Mouse (Mus musculus): Measurements from ENCODE around the gene Gm26661. TPM values are rescaled to one million over a fixed set of nuclear protein-coding genes. Genes with fewer than 3 reads are reported as not detected.

Gm26661 gene
- polyA plus RNA-seq, 1 experiment from 2014 or later: not detected

- 59% methylated on average over 4 of the region's 4 CpGs for WGBS
- no peaks in the 10 kb centered on the region for H3K4me1 ChIP-seq
- no peak overlapping the region for H3K4me3 ChIP-seq
- H3K9ac ChIP-seq: no peak overlapping the region
- H3K36me3 ChIP-seq: no peaks in the 10 kb centered on the region
- peak; percentile 48; the same call in 1 of the 2 replicates for ATAC-seq (ENCODE audit: low FRiP score, low read depth)
- H3K27ac ChIP-seq: no peak overlapping the region
- peaks cover 7% of the 10 kb centered on the region; the same call in 1 of the 2 replicates for H3K9me3 ChIP-seq
- no peaks in the 10 kb centered on the region for H3K27me3 ChIP-seq
- no peak overlapping the region for H3K4me2 ChIP-seq (replicated peaks)
These were observed 12.6 kb downstream of the Gm26661 start for GRCm38 (mm10) chr14:7803874-7804557.

- WGBS: 84% methylated on average over 2 of the region's 2 CpGs
- no peaks in the 10 kb centered on the region for H3K27me3 ChIP-seq
- H3K9me3 ChIP-seq: peaks cover 7% of the 10 kb centered on the region; the same call in 1 of the 2 replicates
- H3K4me3 ChIP-seq: no peak overlapping the region
- H3K4me1 ChIP-seq: no peaks in the 10 kb centered on the region
- H3K9ac ChIP-seq: no peak overlapping the region
- no peak for ATAC-seq (ENCODE audit: low FRiP score, low read depth)
- H3K36me3 ChIP-seq: no peaks in the 10 kb centered on the region
- H3K27ac ChIP-seq: no peak overlapping the region
- H3K4me2 ChIP-seq (replicated peaks): no peak overlapping the region
These were observed 13.1 kb downstream of the Gm26661 start for GRCm38 (mm10) chr14:7804558-7804905.

GRCm38 (mm10) chr14:7807711-7808110, 16.3 kb downstream of the Gm26661 start:
- H3K27me3 ChIP-seq: no peaks in the 10 kb centered on the region
- 72% methylated on average over 4 of the region's 4 CpGs for WGBS
- ATAC-seq (ENCODE audit: low FRiP score, low read depth): no peak
- H3K9me3 ChIP-seq: peaks cover 6% of the 10 kb centered on the region; the same call in 1 of the 2 replicates
- no peak overlapping the region for H3K9ac ChIP-seq
- no peaks in the 10 kb centered on the region for H3K36me3 ChIP-seq
- H3K4me1 ChIP-seq: no peaks in the 10 kb centered on the region
- no peak overlapping the region for H3K4me2 ChIP-seq (replicated peaks)
- no peak overlapping the region for H3K27ac ChIP-seq
- H3K4me3 ChIP-seq: no peak overlapping the region

GRCm38 (mm10) chr14:7808501-7808981, 17.2 kb downstream of the Gm26661 start:
- H3K27me3 ChIP-seq: no peaks in the 10 kb centered on the region
- H3K4me3 ChIP-seq: no peak overlapping the region
- 73% methylated on average over 11 of the region's 11 CpGs for WGBS
- H3K27ac ChIP-seq: no peak overlapping the region
- H3K9me3 ChIP-seq: peaks cover 6% of the 10 kb centered on the region; the same call in 1 of the 2 replicates
- no peak for ATAC-seq (ENCODE audit: low FRiP score, low read depth)
- H3K4me2 ChIP-seq (replicated peaks): no peak overlapping the region
- no peaks in the 10 kb centered on the region for H3K36me3 ChIP-seq
- no peak overlapping the region for H3K9ac ChIP-seq
- no peaks in the 10 kb centered on the region for H3K4me1 ChIP-seq

- Histone ChIP-seq H3K36me3 (no peaks in the 10 kb centered on the region), H3K4me1 (no peaks in the 10 kb centered on the region), H3K9ac (no peak overlapping the region), H3K4me3 (no peak overlapping the region), H3K27me3 (no peaks in the 10 kb centered on the region), H3K9me3 (peaks cover 6% of the 10 kb centered on the region; the same call in 1 of the 2 replicates), H3K27ac (no peak overlapping the region), H3K4me2 (replicated peaks) (no peak overlapping the region)
- ATAC-seq (ENCODE audit: low FRiP score, low read depth): no peak
- WGBS: 82% methylated on average over 12 of the region's 12 CpGs
These were observed 17.9 kb downstream of the Gm26661 start for GRCm38 (mm10) chr14:7809043-7809955.

- Histone ChIP-seq H3K27me3 (no peaks in the 10 kb centered on the region), H3K4me2 (replicated peaks) (peak within 1 kb of the TSS; percentile 92), H3K9ac (peak within 1 kb of the TSS; percentile 90), H3K4me1 (peaks cover 41% of the 10 kb centered on the region), H3K36me3 (0 out of 2 replicates have a peak, but pooled peaks cover 3% of the 10 kb centered on the region), H3K27ac (peak within 1 kb of the TSS; percentile 73), H3K4me3 (peak within 1 kb of the TSS; percentile 87), H3K9me3 (no peaks in the 10 kb centered on the region)
- ATAC-seq (ENCODE audit: low FRiP score, low read depth): peak; percentile 95
- WGBS: under 1% methylated on average over 49 of the region's 49 CpGs
These were observed 26.5 kb downstream of the Gm26661 start, which contains the start of gene Flnb for GRCm38 (mm10) chr14:7817770-7818462. Gene Flnb, plus strand, starts transcription at chr14:7817957.

- ATAC-seq (ENCODE audit: low FRiP score, low read depth): 0 out of 2 replicates have a peak, but pooled peaks have one; percentile 3
- H3K4me1 ChIP-seq: peaks cover 47% of the 10 kb centered on the region
These were observed 27.2 kb downstream of the Gm26661 start for GRCm38 (mm10) chr14:7818463-7819121.

GRCm38 (mm10) chr14:7819446-7819845, 28.1 kb downstream of the Gm26661 start:
- ATAC-seq (ENCODE audit: low FRiP score, low read depth): no peak
- Histone ChIP-seq H3K27me3 (no peaks in the 10 kb centered on the region), H3K36me3 (0 out of 2 replicates have a peak, but pooled peaks cover 3% of the 10 kb centered on the region), H3K4me2 (replicated peaks) (peak overlapping the region; percentile 92), H3K4me1 (peaks cover 53% of the 10 kb centered on the region), H3K4me3 (peak overlapping the region; percentile 87), H3K27ac (no peak overlapping the region), H3K9ac (peak overlapping the region; percentile 90), H3K9me3 (no peaks in the 10 kb centered on the region)
- WGBS: 68% methylated on average over 5 of the region's 5 CpGs

More at GRCm38 (mm10) chr14:7818463-7819121, 27.2 kb downstream of the Gm26661 start:
- H3K9me3 ChIP-seq: no peaks in the 10 kb centered on the region
- H3K27ac ChIP-seq: peak overlapping the region; percentile 73
- no peaks in the 10 kb centered on the region for H3K27me3 ChIP-seq
- peak overlapping the region; percentile 87 for H3K4me3 ChIP-seq
- H3K4me2 ChIP-seq (replicated peaks): peak overlapping the region; percentile 92
- peak overlapping the region; percentile 90 for H3K9ac ChIP-seq
- WGBS: under 1% methylated on average over 36 of the region's 36 CpGs
- H3K36me3 ChIP-seq: 0 out of 2 replicates have a peak, but pooled peaks cover 3% of the 10 kb centered on the region

- H3K4me1 ChIP-seq: peaks cover 72% of the 10 kb centered on the region
- H3K4me3 ChIP-seq: peak overlapping the region; percentile 87
- WGBS: 50% methylated on average over 8 of the region's 8 CpGs
- 0 out of 2 replicates have a peak, but pooled peaks cover 3% of the 10 kb centered on the region for H3K36me3 ChIP-seq
- peak overlapping the region; percentile 6; the same call in 1 of the 2 replicates for H3K27ac ChIP-seq
- no peak for ATAC-seq (ENCODE audit: low FRiP score, low read depth)
- H3K4me2 ChIP-seq (replicated peaks): peak overlapping the region; percentile 92
- peak overlapping the region; percentile 90 for H3K9ac ChIP-seq
- H3K27me3 ChIP-seq: no peaks in the 10 kb centered on the region
- no peaks in the 10 kb centered on the region for H3K9me3 ChIP-seq
These were observed 30.0 kb downstream of the Gm26661 start for GRCm38 (mm10) chr14:7821341-7821740.

- 0 out of 2 replicates have a peak, but pooled peaks cover 3% of the 10 kb centered on the region for H3K36me3 ChIP-seq
- no peaks in the 10 kb centered on the region for H3K9me3 ChIP-seq
- ATAC-seq (ENCODE audit: low FRiP score, low read depth): peak; percentile 62
- peak overlapping the region; percentile 92 for H3K4me2 ChIP-seq (replicated peaks)
- H3K4me1 ChIP-seq: peaks cover 84% of the 10 kb centered on the region
- WGBS: 17% methylated on average over 7 of the region's 7 CpGs
- no peak overlapping the region; the same call in 1 of the 2 replicates for H3K9ac ChIP-seq
- no peaks in the 10 kb centered on the region for H3K27me3 ChIP-seq
- H3K4me3 ChIP-seq: peak overlapping the region; percentile 87
- H3K27ac ChIP-seq: peak overlapping the region; percentile 86
These were observed 31.3 kb downstream of the Gm26661 start for GRCm38 (mm10) chr14:7822693-7823092.
